Mouse (Mus musculus): ENCODE data around the gene Fgd3. TPM values are rescaled to one million over a fixed set of nuclear protein-coding genes. Genes with fewer than 3 reads are reported as not detected.

The Fgd3 gene
- polyA plus RNA-seq, 2 experiments from 2014 or later: 17.9 to 23.2 TPM

DNA sequence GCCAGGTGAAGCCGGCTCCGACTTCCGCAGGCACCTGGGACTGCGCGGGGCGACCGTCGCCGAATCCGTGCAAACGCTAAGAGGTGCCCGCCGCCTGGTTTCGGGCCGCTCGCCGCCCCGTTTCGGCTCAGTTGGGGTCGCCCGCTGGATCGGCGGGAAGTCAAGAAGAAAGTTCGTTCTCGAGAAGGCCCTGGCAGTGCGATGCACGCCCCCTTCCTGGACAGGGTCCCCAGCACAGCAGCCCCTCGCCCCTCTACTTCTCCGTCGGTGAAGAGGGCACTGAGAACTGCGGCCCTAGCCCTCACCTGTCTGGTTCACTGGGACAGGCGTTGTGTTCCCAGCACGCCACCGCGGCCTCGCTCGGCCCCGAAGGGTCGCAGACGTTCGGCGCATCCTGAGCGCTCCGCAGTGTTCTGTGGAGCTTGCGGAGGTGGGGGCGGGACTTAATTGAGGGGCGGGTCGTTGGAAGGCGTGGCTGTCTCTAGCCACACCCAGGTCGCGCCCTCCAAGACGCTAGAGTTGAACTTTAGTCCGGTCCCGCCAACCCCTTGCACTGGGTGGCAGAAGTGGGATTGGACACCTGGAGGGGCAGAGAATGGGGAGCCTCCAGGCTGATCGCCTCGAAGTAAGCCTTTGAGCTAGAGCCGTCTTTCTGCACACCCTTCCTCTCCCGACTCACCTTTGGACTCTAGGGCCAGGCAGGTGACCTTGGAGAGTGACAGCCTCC lies 72.2 kb downstream of the Fgd3 start:
- ATAC-seq: peak; percentile 79

- peak; percentile 5 for ATAC-seq
These were observed 72.8 kb downstream of the Fgd3 start for GRCm38 (mm10) chr13:49247232-49247739.

- no peak for ATAC-seq
These were observed 73.5 kb downstream of the Fgd3 start for GRCm38 (mm10) chr13:49246626-49247025.

GRCm38 (mm10) chr13:49246011-49246410 lies 74.1 kb downstream of the Fgd3 start:
- ATAC-seq: no peak

DNA sequence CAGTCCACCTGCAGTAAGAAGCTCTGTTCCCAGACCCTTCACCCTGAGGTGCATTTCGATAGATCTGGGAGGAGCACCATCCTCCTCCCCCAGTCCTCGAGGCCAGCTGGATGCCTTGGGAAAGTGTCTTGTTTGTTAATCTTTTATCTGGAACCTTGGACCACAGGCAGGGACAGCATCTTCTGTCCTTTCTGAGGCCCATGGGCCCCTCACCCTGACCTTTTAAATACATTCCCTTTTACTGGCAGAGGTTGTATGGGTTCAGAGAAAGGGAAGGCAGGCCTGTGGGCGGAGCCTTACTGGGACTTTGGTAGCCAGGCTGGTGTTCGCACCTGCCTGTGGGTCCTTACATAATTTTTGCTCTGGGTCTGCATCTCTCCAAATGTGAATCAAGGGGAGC lies 74.9 kb downstream of the Fgd3 start:
- no peak for ATAC-seq

GRCm38 (mm10) chr13:49243492-49243891 lies 76.6 kb downstream of the Fgd3 start:
- no peak for ATAC-seq

- peak; percentile 92 for ATAC-seq
These were observed 77.6 kb downstream of the Fgd3 start for GRCm38 (mm10) chr13:49242321-49243065.

- no peak for ATAC-seq
These were observed 81.4 kb downstream of the Fgd3 start for GRCm38 (mm10) chr13:49238737-49239136.

DNA sequence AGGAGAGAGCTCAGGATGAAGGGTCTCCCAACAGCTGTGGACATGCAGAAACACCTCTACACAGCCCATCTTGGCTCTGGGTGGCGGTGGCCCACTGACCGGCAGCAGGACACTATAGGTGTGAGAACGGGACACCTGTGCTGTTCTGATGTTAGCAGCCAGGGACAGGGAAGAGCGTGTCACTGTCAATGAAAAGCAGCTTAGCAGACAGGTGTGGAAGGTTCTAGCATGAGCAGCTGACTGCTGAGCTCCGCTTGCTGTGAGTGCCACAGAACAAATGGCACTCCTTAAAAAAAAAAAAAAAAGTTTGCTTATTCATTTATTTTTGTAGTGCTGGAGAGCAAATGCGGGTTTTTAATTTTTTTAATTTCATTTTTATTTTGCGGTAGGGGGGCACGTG lies 82.5 kb downstream of the Fgd3 start:
- no peak for ATAC-seq

GRCm38 (mm10) chr13:49234711-49235110 lies 85.4 kb downstream of the Fgd3 start:
- ATAC-seq: no peak

GRCm38 (mm10) chr13:49233792-49234572 lies 86.1 kb downstream of the Fgd3 start:
- ATAC-seq: no peak

- ATAC-seq: no peak
These were observed 94.5 kb downstream of the Fgd3 start for GRCm38 (mm10) chr13:49225633-49226032.

- ATAC-seq: peak; percentile 71
These were observed 95.0 kb downstream of the Fgd3 start for GRCm38 (mm10) chr13:49225159-49225558.

GRCm38 (mm10) chr13:49224729-49225128 lies 95.4 kb downstream of the Fgd3 start:
- ATAC-seq: no peak

DNA sequence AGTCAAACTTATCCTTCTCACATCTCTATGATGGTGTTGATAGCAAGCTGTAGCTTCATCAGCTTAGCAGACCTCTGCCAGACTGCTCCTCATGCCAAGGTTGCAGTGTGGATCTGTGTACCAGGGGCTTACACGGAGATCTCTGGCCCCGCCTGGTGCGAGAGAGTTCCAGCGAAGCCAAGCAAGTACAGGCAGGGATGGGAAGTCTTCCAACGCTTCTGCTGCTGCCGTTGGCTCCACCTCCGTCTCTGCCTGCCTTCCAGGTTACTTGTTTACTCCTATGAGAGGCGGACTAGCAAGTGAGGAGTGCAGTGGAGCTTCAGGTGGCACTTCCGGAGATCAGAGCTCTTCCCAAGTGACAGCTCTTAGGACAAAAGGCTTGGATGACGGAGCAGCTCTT lies 95.8 kb downstream of the Fgd3 start:
- ATAC-seq: no peak

GRCm38 (mm10) chr13:49220912-49221311 lies 99.2 kb downstream of the Fgd3 start:
- ATAC-seq: no peak

- no peak for ATAC-seq
These were observed 100.7 kb downstream of the Fgd3 start for GRCm38 (mm10) chr13:49219367-49219766.

- ATAC-seq: no peak
These were observed 101.5 kb downstream of the Fgd3 start for GRCm38 (mm10) chr13:49218651-49219050.

DNA sequence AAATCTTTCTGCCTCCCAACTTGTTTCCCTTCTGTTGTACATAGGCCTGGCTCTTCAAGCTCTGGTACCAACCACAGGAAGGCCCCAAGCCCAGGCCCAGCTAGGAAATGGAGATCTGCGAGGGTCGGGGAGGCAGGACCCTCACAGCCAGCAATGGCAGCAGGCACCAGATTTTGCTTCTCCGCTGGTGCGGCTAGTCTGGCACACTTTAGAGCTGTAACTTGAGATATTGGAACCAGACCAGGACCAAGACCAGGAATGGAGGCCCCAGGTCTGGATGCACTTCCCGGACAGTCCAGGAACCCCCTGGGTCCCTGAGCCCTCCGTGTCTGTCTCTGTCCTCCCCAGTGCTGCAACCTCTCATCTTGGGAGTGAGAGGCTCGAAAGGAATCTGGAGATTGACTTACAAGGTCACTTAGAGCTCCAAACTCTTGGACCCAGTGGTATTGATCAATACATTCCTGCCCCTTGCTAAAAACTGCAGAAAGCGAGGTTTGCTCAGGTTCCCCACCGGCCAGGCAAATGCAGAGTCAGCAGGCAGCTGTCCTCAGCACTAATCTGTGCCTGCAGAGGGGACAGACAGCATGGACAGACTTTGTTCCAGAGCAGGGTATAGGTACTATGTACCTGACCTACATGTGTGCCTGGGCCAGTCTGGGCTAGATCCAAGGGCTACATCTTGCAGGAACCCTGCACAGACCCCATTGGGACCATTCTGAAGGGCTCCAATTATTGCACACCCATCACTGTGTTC lies 103.1 kb downstream of the Fgd3 start:
- ATAC-seq: no peak

DNA sequence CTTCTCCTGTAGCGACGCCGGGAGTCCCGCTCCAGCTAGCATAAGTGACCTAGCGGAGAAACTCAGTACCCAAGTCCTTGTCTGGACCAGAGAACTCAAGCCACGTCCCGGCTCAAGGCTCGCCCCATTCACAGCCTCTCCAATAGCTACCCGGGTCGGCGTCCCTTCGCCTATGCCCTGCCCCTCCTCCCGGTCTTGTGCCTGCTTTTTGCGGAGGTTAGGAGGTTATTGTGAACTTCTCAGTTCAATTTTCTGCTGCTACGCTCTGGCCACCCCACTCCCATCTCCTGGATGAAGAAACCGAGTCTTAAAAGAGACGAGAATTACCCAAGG lies 103.9 kb downstream of the Fgd3 start:
- peak; percentile 32 for ATAC-seq

DNA sequence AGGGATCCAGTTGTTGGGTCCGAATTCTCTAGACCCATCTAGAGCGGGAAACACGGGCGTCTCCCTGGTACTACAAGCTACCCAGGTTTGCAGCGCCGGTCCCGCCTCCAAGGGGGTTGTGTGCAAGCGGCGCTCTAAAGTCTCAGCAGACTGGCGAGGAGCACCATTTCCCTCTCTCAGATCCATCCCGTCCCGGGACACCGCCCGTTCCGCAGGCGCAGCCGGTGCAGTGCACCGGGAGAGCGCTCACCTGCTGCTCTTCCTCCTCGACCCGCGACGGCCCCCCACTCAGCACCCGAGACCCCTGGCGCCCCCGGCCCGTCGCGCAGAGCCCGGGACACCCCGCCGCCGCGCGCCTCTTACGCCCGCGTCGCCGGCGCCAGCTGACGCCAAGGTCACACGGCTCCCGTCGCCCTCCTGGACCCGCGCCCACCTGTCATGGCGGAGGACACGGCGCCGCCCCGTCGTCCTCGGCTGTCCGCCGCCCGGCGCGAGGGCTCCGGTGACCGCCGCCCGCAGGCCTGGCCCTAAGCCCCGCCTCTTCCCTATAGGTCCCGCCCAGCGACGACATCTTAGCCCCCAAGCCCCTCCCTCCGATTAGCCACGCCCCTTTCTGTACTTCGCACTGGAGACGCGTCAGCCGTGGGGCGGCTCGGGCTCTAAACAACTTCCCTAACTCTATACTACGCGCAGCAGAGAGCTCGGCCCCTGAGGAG lies 104.4 kb downstream of the Fgd3 start, which contains the start of gene Card19:
Gene Card19, minus strand, starts transcription at position 534 of the 716 bp plus-strand sequence.
- peak; percentile 91 for ATAC-seq

DNA sequence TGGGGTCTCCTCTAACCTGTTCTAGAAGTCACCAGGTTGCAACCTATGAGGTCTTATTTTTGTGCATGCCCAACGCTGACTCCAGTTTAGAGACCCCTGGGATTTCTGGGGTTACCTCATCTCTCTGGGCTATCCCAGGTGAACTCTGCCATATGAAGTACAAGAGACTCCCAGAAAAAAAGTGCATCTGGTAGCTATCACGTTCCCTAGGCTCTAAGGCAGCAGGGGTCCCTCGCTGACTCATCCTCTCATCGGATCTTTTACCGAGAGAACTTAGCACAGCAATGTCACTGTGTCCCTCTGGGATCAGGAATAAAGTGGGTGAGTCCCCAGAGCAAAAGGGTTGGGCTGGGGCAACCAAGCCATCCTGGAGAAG lies 105.0 kb downstream of the Fgd3 start:
- ATAC-seq: peak; percentile 2

Data from CD4-positive, CD25-positive, alpha-beta regulatory T cell, adult 4 months (primary cell).